Mouse (Mus musculus): ENCODE measurements around the gene Trim29.

Trim29 gene

DNA sequence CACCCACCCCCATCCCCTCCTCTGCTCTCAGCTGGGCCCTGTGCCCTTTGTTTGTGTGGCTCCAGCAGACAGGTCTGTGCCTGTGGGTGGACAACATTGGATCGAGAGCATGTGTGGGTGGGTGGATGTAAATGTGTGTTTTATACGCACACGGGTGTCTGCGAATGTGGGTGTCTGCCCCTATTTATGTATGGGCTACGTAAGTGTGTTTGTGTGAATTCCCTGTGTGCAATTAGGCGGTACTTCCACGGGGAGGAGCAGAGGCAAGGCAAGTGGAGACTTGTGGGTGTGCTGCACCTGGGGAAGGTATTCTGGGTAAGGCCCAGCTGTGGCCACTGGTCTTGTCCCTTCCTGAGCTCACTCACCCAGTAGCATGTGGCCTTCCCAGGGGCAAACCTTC lies 1.5 kb downstream of the Trim29 start:
- DNase-seq (ENCODE audit: extremely low read depth, low read depth, low spot score) = peak; percentile 92

DNA sequence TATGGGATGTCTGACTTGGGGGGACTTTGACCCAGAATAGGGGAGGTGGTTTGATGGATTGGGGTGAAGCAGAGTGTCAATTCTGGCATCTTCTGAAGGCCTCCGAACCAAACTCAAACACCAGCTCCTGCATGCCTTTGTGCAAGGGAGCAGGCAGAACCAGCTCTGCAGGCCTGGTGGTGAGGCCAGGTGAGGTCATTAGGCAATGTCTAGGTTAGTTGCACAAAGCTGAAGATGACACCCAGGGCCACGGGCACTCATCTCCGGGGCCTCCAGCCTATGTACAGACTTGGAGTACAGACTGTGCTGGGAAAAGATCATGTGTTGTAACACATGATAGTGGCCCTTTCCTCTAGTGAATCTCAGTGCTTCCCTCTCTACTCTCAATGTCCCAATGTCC lies 3.2 kb downstream of the Trim29 start:
- DNase-seq (ENCODE audit: extremely low read depth, low read depth, low spot score) = peak; percentile 93

DNA sequence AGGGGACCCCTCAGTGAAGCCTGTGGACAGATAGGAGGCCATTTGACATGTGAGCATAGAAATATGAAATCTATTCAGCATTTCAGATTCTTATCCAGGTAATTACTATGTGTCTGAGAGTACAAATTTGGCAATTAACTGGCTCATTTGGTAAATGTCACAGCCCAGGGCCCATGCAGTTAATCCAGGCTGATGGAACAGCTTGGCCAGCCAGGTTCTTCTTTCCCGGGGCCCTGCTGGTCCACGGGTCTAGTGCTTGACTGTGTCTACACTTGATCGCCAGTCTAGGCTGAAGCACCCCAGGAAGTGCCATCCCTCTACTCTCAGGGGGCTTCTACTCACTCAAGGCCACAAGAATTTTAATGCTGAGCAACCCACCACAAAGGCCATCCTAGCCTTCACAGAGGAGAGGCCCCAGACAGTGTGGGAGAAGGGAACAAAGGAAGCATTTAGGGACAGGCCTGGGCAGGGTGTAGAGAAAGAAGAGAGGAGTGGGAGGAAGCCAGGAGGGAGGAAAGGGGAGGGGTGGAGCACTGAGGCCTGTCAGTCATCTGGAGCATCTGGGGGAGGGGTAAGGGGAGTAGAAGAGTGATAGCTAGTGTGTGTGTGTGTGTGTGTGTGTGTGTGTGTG lies 4.8 kb downstream of the Trim29 start:
- DNase-seq (ENCODE audit: extremely low read depth, low read depth, low spot score) = peak; percentile 78

DNA sequence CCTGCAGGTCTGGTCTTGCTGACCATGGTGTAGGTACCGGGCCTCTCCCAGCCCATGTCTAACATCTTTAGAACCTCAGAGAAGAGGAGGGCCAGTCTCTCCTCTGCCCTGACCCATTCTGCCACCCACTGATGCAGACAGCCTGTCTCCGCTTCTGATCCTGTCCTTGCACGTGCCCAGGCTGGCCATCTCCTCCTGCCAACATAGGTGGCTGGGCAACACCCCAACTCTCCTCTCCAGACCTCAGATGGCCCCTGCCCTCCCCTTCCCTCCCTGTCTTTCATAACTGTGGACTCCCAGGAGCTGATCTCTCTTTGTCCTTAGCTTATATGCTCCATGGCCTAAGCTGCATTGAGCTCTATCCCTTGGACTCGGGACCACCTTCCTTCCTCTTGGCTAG lies 5.8 kb downstream of the Trim29 start:
- DNase-seq (ENCODE audit: extremely low read depth, low read depth, low spot score) = no peak

DNA sequence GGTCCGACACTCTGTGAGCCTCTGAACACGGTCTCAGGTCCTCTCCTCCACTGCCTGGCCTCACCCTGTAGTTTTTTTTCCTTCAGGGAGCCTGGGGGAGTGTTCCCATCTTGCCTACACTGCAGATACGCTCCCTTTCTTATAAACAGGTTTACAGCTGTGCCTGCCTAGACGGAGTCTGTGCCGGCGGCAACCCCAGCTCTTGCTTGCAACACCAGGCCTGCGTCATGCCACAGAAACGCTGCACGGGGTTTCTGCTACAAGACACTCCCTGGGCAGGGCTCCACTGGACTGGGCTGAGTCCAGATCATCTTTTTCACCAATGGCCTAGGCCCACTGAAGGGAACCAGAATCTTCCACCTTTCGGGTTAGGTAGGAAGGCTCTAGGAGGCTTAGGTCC lies 8.0 kb downstream of the Trim29 start:
- peak; percentile 98 for DNase-seq (ENCODE audit: extremely low read depth, low read depth, low spot score)

DNA sequence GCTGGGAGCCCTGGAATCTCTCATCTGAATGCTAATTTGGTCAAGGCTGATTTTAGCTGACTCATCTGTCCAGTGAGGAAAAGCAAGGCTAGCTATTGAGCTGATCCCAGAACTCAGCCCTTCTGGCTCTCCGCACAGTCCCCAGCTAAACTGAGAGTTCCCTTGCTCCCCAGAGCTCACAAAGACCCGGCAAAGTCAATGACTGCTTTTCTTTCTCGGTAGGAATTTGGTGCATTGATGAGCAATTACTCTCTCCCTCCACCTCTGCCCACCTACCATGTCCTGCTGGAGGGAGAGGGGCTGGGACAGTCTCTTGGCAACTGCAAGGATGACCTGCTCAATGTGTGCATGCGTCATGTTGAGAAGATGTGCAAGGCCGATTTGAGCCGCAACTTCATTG lies 11.3 kb downstream of the Trim29 start:
- no peak for DNase-seq (ENCODE audit: extremely low read depth, low read depth, low spot score)

DNA sequence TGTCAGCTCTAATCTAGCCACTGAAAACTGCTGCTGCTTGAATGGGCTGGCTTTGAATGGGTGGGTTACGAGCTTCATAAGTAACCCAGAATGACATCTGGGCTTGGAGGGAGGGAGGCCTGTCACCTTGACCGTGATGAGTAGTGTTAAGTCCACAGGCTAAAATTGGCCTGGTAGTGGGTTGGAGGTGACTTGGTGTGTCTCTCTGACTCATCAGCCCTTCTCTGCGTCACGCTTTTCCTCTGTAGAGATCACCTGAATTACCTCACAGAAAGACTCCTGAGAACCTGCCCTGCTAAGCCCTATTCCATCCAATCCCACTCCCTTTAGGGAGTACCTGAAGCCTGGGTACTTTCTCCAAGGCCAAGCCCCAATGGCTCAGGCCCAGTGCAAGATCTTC lies 12.0 kb downstream of the Trim29 start:
- DNase-seq (ENCODE audit: extremely low read depth, low read depth, low spot score) = no peak

DNA sequence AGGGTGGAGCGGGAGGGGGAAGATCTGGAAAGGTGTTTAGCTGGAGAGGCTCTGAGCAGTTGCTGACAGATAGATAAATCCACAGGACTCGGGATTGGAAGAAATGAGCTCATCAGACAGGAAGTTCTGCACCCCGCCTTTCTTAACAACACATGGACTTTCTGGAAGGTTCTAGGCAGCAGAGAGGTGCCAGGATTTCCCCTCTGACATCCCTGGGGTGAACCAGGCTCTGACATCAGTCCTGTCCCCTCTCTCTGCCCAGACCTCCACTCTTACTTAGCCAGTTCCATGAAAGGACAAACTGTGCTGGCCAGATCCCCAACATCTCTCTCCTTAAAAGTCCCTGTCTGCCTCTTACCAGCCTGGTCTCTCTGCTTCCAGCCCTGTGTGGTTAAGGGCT lies 14.8 kb downstream of the Trim29 start:
- DNase-seq (ENCODE audit: extremely low read depth, low read depth, low spot score) = no peak

DNA sequence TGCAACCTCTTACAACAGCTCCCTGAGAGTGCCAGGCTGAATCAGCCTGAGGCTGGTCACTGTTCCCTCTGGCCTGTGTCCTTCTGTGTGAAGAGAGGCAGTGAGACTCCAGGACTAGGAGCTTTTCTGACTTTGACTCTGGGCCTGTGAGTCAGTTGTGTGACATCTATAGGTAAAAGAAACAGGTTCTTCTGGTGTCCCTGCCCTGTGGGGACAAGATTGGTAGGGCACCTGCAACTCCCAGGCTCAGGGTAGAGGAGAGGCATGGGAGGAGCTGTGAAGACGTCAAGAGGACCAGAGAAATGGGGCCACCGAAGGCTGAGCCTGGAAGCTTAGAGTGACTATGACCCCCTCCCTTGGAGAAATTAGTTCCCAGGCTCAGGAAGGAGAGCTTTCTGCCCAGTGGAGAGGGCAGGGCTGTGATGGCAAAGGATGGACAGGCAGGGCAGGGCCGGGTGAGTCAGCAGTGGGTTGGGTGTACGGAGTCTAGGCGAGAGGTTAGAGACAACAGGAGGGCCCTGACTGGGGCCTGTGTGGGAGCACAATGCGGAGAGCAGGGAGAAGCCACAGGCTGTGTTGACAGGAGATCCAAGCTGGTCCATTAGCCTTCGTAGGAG lies 15.5 kb downstream of the Trim29 start:
- DNase-seq (ENCODE audit: extremely low read depth, low read depth, low spot score) = peak; percentile 86

DNA sequence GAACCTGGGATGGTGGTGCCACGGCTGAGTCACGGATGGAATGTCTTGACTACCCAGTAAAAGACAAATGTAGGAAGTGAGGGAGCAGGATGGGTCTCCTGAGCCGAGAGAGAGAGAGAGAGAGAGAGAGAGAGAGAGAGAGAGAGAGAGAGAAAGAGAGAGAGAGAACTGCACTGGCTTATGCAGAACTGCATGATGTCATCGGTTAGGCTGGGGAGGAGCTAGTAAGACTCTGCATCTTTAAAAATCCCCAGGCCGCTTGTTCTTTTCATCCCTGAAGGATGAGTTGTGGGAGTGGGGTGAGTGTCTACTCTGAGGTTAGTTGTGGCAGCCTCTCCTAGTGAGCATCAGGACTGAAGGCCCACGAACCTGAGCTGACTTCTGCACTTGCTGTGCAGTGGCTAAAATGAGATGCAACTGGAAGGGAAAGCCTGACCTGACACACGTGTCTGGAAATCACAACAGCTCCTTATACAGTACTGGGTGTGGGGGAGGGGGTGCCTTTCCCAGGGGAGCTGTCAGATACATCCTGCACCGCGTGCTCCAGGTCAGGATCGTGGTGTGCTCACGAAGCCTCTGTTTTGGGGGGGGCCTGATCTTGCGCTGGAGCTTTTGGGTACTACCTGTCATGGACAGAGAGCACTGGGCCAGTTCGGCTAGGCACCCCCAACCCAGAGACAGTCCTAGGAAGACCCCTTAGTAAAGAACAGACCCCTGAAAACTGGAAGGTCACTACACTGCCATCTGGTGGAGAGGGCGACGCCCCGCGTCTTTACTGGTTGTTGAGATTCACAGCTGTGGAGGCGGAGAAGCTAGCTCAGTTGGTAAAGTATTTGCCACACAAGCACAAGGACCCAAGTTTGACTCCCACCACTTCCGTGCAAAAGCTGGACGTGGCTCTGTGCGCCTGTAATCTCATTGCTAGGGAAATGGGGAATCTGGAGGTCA lies 16.8 kb downstream of the Trim29 start:
- no peak for DNase-seq (ENCODE audit: extremely low read depth, low read depth, low spot score)

DNA sequence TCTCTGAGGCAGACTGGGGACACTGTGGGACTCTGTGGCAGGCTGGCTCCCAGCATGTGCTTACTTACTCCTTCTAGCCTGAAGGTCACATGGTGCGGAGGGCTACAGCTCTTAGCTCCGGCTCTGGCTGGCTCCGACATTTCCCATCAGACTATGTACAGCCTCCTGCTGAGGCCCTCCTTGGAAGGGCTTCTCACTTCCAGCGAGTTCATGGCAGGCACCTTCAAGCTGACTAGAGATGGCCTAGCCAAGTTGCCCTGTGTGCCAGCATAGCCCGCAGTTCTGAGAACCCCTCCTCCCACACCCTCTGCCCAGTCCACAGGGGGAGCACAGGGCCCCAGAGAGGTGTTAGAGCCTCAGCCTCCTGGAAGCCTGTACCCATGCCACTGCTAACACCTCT lies 19.8 kb downstream of the Trim29 start:
- DNase-seq (ENCODE audit: extremely low read depth, low read depth, low spot score) = no peak

DNA sequence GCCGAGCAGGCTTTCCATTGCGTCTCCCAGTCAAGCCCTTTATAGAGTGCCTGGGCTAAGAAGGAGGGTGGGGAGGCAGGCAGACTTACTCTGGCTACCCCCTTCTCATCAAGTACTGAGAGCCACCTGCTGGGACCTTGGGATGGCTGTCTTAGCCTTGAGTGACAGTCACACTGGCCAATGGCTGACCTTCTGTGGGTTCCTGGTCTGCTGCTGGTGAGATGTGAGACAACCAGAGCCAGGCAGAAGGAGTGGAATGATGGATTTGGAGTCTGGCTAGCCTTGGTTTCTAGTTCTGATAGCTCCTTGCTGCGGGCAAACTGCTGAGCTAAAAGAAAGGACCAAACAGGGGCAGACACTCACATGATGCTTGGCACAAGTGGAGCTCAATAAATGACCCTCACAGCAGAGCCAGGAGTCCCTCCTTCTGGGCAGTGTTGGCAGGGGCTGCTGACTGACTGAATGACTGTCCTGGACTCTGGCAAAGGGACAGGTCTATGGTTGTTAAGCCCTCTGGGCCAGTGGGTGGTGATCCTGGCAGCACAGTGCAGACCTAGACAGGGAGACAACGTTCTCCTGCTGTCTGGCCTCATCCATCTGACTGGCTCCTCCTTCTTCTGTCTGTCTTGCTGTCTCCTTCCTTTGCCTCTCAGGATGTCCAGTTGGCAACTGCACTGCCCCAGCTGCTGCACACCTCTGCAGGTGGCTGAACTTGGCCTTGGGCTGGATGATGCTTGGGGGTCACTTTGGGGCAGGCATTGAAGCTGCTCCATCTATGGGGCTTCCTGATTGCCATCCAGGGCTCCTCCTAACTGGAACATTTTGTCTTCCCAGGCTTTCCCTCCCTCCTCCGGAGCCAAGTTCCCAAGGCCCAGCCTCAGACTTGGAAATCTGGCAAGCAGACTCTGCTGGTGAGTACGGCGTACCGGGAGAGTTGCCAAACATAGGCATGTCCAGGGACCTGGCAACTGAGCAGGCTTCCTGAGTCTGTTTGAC lies 21.1 kb downstream of the Trim29 start:
- no peak for DNase-seq (ENCODE audit: extremely low read depth, low read depth, low spot score)

DNA sequence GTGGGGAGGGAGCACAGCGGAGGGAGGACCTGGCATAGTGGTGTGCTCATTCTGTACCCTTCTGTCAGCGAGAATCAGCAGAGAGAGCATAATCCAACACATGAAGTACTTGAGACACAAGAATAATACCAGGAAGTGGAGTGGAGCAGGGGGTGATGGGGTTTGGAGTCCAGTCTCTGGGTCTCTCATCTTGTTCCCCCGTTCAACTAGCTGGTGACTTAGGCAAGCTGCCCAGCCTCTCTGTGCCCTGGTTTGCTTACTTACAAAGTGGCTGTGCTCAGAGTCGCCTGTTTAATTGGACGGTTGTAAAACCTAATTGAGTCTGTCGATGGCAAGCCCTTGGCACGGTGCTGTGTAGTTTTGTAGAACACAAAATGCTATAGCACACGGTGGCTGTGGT lies 23.8 kb downstream of the Trim29 start:
- no peak for DNase-seq (ENCODE audit: extremely low read depth, low read depth, low spot score)

DNA sequence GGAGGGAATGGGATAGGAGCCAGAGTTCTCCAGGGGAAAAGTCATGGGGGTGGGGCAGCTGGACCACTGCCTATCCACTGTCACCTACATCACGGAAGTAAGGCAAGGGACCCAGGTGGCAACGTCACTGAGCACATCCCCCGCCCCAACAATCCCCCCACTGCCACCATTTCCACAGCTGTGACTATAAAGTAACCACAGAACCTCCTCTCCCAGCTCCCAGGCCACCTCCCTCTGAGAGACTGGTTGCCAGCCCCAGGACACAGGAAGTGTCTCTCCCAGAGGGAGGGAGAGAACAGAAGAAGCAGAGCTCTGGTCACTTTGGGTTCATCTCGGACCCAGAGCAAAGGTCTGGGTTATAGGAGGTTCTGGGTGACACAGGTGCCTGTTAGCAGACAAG lies 27.0 kb downstream of the Trim29 start:
- no peak for DNase-seq (ENCODE audit: extremely low read depth, low read depth, low spot score)

DNA sequence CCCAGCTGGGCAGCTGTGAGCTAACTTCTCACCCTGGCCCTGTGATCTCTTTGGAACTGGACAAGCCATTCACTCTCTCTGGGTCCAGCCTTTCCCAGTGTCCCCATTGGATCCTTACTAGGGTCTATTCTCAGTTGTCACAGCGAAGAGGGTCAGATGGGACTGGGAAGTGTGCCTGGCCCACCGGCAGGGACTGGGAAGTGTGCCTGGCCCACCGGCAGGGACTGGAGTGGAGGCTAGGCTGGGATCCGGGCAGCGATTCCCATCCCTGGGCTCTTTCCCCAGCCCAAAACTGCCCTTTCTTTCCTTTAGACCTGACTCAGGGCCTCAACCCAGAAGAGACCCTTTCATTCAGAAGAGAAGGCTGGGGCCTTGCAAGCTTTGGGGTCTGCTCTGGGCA lies 27.4 kb downstream of the Trim29 start:
- DNase-seq (ENCODE audit: extremely low read depth, low read depth, low spot score) = no peak

DNA sequence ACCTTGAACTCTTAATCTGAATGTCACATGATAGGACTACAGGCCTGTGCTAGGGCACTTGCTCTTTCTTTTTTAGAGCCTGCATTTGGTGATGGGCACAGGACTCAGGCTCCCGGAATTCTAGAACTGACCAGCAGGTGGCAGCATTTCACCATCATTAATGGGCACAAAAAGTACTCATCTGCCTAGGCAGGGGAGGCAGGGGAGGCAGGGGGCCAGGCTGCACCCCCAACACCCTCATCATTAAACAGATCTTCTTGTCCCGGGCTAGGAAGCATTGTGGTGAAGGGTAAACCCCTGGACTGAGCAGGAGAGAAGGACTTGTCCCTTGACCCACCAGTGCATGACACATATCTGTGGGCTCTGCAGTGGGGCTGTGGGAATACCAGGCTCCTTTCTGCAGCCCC lies 29.0 kb downstream of the Trim29 start:
- no peak for DNase-seq (ENCODE audit: extremely low read depth, low read depth, low spot score)

DNA sequence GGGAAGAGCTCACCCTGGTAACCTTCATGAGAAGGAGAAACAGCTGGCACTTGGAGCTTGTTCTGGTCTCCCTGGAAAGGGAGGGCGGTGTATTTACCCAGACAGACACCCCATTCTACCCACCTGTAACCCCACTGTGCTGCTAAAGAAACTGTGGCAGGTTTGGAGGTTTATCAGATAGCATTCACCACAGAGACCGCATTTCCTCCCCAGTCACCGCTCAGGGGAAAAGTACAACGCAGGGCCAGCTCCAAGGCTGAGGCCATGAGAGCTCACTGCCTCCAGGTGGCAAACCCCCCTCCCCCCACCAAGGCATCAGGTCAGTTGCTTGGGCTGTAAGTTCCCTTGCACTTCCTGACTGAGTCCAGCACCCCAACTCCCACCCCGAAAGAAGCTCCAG lies 39.4 kb downstream of the Trim29 start:
- DNase-seq (ENCODE audit: extremely low read depth, low read depth, low spot score) = no peak

DNA sequence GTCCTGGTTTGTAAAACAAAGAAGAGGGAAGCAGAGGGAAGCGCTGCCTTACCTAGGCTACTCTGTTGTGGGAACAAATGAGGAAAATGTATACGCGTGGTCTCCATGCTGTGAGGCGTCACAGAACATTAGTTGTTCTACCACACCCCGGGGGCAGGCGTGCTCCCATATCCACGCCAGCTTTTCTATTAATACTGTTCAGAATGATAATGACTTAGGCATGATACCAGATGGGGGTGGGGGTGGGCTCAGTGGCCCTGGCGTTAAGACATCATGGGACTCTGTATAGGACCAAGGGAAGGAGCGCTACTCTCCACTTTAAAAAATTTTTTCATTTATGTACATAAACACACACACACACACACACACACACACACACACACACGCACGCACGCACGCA lies 40.4 kb downstream of the Trim29 start:
- DNase-seq (ENCODE audit: extremely low read depth, low read depth, low spot score) = no peak

DNA sequence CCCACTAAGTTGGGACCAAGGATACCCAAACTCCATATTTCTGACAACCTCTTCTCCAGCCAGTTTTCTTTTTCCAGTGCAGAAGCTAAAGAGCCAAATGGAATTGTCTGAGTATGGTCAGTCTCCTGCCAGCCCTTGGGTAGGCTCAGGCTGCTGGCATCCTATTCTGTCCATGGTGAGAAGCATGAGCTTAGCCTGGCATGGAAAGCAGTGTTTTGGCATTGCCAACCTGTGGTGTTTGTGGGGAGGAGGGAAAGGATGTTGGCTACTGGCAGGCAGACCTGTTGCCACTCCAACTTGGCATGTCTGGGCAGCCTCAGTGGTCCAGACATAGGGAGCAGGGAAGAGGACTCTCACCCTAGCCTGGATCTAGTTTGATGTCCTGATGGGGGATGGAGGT lies 46.4 kb downstream of the Trim29 start:
- DNase-seq (ENCODE audit: extremely low read depth, low read depth, low spot score) = peak; percentile 49

DNA sequence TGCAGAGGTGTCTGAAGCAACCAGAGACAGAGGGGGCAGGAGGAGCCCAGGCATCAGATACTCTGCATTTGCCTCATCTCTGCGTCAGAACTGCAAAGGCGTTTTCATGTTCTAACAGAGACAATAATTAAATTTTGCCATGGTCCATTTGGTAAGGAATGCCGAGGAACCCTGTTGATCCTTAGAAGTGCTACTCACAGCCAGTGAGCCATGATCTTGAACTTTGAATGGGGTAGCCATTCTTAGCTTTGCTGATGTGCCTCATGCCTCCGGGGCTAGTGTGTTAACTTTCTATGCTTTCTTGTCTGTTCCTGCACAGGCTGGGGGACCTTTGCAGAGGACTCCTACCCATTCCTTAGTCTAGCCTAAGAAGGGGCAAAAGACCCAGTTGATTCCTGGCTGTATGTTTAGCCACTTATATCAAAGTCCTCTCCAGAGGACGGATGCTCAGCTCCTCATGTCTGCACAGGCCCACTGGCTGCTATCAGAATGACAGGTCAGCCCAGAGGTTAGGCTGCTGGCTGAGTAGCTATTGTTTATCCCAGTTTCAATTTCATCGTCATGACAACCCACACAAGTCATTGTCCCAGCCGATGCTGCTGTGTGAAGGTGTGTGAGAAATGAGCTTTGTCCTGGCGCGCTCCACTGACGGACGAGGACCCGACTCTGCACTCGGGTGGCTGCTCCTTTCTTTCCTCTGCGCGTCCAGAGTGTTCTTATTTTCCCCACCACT lies 48.1 kb downstream of the Trim29 start:
- no peak for DNase-seq (ENCODE audit: extremely low read depth, low read depth, low spot score)

All from fat pad, adult 2 months (tissue).